Mouse (Mus musculus): ENCODE data around the gene Slc2a1. TPM values are rescaled to one million over a fixed set of nuclear protein-coding genes. Genes with fewer than 3 reads are reported as not detected.

The Slc2a1 gene
- polyA plus RNA-seq, 1 experiment = 121 TPM

DNA sequence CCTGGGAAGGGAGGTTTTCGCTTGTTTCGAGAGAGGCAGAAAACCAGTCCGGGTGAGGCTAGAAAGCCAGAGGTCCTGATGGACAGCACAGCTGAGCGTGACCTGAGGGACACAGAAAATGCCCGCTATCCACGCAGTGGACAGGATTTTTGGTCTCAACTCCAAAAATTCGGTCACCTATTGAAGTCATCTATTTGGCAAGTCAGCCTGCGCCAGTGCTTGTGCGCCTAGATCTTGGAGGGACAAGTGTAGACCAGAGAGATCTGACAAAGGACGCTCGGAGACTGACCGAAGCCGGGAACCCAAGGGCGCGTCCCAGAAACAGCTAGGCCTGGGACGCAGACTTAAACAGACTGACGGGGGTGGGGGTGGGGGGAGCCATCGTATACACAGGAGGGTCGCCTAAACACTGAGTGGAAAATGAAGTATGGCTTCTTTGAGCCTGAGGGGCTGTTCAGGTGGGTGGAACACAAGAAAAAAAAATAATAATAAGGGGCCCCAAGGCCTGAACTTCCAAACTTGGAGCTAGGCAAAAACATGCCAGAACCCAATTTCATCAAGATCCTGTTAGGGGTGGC, 36.1 kb upstream of the Slc2a1 start:
- TF ChIP-seq CTCF (IDR thresholded peaks at IDR 0.05; ENCODE audit: borderline replicate concordance, insufficient read depth, low read depth, low read length) = no peak
- TF ChIP-seq POLR2A (IDR thresholded peaks at IDR 0.05; ENCODE audit: borderline replicate concordance, insufficient read depth, low read length) = no peak
- Histone ChIP-seq H3K4me3 (replicated peaks; ENCODE audit: insufficient read depth, low read depth, low read length) (no peak overlapping the region), H3K4me1 (ENCODE audit: control insufficient read depth, insufficient read depth, low read length) (no peaks in the 10 kb centered on the region), H3K27ac (ENCODE audit: insufficient read depth, low read length) (no peak overlapping the region), H3K27me3 (ENCODE audit: control insufficient read depth, insufficient read depth, low read length) (no peaks in the 10 kb centered on the region)
- DNase-seq = no peak
- WGBS = 37% methylated on average over 19 of the region's 19 CpGs

DNA sequence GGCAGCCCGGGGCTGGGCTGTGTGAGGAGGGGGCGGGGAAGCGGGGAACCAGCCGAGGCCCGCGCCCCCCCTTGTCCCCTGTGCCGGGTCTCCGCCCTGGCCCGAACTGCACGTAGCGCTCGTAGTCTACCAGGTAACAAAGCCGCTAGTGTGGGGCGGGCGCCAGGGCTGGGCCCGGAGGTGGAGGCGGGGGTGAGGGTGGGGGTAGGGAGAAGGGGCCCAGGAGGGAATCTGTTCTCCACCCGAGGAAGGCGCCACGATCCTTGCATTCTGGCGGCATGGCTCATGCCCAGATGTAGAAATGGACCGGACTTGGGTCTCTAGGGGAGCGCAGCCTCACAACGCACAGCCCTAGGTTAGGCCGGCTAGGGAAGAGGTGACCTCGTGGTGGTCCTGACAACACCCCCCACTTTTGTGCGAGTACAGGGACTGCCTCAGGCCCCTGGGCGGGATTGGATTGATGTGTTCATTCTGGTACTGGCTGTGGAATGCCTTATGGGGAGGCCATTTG, 35.5 kb upstream of the Slc2a1 start:
- 14% methylated on average over 28 of the region's 28 CpGs for WGBS
- TF ChIP-seq CTCF (IDR thresholded peaks at IDR 0.05; ENCODE audit: borderline replicate concordance, insufficient read depth, low read depth, low read length) = no peak
- no peak for TF ChIP-seq POLR2A (IDR thresholded peaks at IDR 0.05; ENCODE audit: borderline replicate concordance, insufficient read depth, low read length)
- no peak for DNase-seq
- Histone ChIP-seq H3K4me1 (ENCODE audit: control insufficient read depth, insufficient read depth, low read length) (no peaks in the 10 kb centered on the region), H3K27ac (ENCODE audit: insufficient read depth, low read length) (no peak overlapping the region), H3K4me3 (replicated peaks; ENCODE audit: insufficient read depth, low read depth, low read length) (no peak overlapping the region), H3K27me3 (ENCODE audit: control insufficient read depth, insufficient read depth, low read length) (no peaks in the 10 kb centered on the region)

DNA sequence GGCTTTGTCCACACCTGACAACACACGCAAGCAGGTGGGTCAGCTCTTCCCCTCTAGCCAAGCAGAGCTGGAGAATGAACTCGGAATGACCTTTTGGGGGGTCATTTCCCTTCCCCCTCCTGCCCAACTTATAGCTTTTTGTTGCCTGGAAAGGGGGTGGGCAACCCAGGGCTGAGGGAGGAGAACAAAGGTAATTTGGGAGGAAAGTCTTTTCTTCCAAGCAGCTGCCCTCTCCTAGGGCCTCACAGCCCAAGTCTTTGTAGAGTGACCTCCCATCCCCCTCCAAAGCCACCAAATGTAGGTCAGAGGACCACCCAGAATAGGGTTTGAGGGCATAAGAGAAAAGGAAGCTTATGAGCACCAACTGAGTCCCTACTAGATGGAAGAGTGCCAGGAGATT, 34.9 kb upstream of the Slc2a1 start:
- WGBS = 49% methylated on average over 2 of the region's 2 CpGs
- Histone ChIP-seq H3K4me3 (replicated peaks; ENCODE audit: insufficient read depth, low read depth, low read length) (no peak overlapping the region), H3K27me3 (ENCODE audit: control insufficient read depth, insufficient read depth, low read length) (no peaks in the 10 kb centered on the region), H3K27ac (ENCODE audit: insufficient read depth, low read length) (no peak overlapping the region), H3K4me1 (ENCODE audit: control insufficient read depth, insufficient read depth, low read length) (no peaks in the 10 kb centered on the region)
- no peak for DNase-seq
- TF ChIP-seq CTCF (IDR thresholded peaks at IDR 0.05; ENCODE audit: borderline replicate concordance, insufficient read depth, low read depth, low read length) (no peak), POLR2A (IDR thresholded peaks at IDR 0.05; ENCODE audit: borderline replicate concordance, insufficient read depth, low read length) (no peak)

DNA sequence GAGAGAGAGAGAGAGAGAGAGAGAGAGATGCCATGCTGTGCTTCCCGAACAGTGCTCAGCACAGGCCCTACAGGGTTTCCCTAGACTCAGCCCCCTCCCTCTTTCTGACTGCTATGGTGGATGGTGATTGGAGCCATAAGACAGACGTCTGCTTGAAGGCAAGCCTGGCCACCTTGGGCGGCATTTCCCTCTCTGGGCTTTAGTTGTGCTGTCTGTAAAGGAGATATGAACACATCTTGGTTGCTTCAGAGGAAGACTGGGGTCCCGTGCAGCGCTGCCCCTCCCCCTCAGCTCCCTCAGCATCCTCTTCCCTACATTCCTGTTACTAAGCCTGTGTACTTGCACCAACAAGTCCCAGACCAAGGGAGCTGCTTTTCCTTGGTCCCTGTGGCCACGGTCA, 33.9 kb upstream of the Slc2a1 start:
- WGBS = 44% methylated on average over 6 of the region's 6 CpGs
- H3K27me3 ChIP-seq (ENCODE audit: control insufficient read depth, insufficient read depth, low read length) = no peaks in the 10 kb centered on the region
- no peak overlapping the region for H3K27ac ChIP-seq (ENCODE audit: insufficient read depth, low read length)
- no peak overlapping the region for H3K4me3 ChIP-seq (replicated peaks; ENCODE audit: insufficient read depth, low read depth, low read length)
- DNase-seq = no peak
- TF ChIP-seq POLR2A (IDR thresholded peaks at IDR 0.05; ENCODE audit: borderline replicate concordance, insufficient read depth, low read length) = no peak
- TF ChIP-seq CTCF (IDR thresholded peaks at IDR 0.05; ENCODE audit: borderline replicate concordance, insufficient read depth, low read depth, low read length) = no peak
- H3K4me1 ChIP-seq (ENCODE audit: control insufficient read depth, insufficient read depth, low read length) = no peaks in the 10 kb centered on the region

DNA sequence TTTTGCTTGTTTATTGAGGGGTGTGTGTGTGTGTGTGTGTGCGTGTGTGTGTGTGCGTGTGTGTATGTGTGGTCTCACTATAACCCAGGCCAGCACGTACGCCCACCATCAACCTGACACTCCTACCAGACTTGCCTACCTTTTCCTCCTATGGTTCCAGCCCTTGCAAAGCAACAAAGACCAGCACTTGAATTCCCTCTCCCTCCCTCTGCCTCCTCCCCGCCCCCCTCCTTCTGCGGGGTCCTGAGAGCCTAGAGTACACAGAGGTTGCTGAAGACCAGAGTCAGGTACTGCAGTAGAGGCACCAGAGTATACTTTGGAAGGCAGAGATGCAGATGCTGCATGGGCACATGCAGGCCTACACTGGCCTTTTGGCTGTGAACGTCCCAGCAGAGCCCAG, 33.2 kb upstream of the Slc2a1 start:
- Histone ChIP-seq H3K27ac (ENCODE audit: insufficient read depth, low read length) (no peak overlapping the region), H3K4me3 (replicated peaks; ENCODE audit: insufficient read depth, low read depth, low read length) (no peak overlapping the region), H3K27me3 (ENCODE audit: control insufficient read depth, insufficient read depth, low read length) (no peaks in the 10 kb centered on the region), H3K4me1 (ENCODE audit: control insufficient read depth, insufficient read depth, low read length) (no peaks in the 10 kb centered on the region)
- WGBS = 66% methylated on average over 7 of the region's 7 CpGs
- TF ChIP-seq CTCF (IDR thresholded peaks at IDR 0.05; ENCODE audit: borderline replicate concordance, insufficient read depth, low read depth, low read length) = no peak
- TF ChIP-seq POLR2A (IDR thresholded peaks at IDR 0.05; ENCODE audit: borderline replicate concordance, insufficient read depth, low read length) = no peak
- DNase-seq = no peak

DNA sequence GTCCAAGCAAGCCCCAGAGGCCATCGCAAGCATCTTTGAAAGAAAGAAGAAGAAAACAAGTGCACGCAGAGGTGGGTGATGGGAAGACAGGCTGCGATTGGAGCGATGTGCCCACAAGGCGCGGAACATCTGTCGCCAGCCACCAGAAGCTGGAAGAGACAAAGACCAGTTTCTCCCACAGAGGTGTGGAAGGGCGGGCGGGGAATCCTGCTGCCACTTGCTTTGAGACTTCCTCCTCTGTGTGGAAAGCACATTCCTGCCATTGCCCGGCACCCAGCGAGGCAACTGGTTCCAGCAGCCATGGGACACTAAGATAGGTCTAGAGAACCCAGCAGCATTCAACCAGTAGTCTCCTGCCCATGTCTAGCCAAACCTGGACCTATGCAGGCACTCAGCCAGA, 32.2 kb upstream of the Slc2a1 start:
- H3K4me3 ChIP-seq (replicated peaks; ENCODE audit: insufficient read depth, low read depth, low read length) = no peak overlapping the region
- WGBS = 77% methylated on average over 11 of the region's 11 CpGs
- TF ChIP-seq POLR2A (IDR thresholded peaks at IDR 0.05; ENCODE audit: borderline replicate concordance, insufficient read depth, low read length) = no peak
- TF ChIP-seq CTCF (IDR thresholded peaks at IDR 0.05; ENCODE audit: borderline replicate concordance, insufficient read depth, low read depth, low read length) = no peak
- no peak for DNase-seq
- H3K27me3 ChIP-seq (ENCODE audit: control insufficient read depth, insufficient read depth, low read length) = no peaks in the 10 kb centered on the region
- H3K4me1 ChIP-seq (ENCODE audit: control insufficient read depth, insufficient read depth, low read length) = no peaks in the 10 kb centered on the region
- no peak overlapping the region for H3K27ac ChIP-seq (ENCODE audit: insufficient read depth, low read length)

GRCm38 (mm10) chr4:119077084-119077682, 31.3 kb upstream of the Slc2a1 start:
- no peak overlapping the region for H3K27ac ChIP-seq (ENCODE audit: insufficient read depth, low read length)
- H3K27me3 ChIP-seq (ENCODE audit: control insufficient read depth, insufficient read depth, low read length) = no peaks in the 10 kb centered on the region
- peak; percentile 59 to 73 for DNase-seq
- TF ChIP-seq CTCF (IDR thresholded peaks at IDR 0.05; ENCODE audit: borderline replicate concordance, insufficient read depth, low read depth, low read length) (no peak), POLR2A (IDR thresholded peaks at IDR 0.05; ENCODE audit: borderline replicate concordance, insufficient read depth, low read length) (no peak)
- WGBS = 15% methylated on average over 13 of the region's 13 CpGs
- no peaks in the 10 kb centered on the region for H3K4me1 ChIP-seq (ENCODE audit: control insufficient read depth, insufficient read depth, low read length)
- no peak overlapping the region for H3K4me3 ChIP-seq (replicated peaks; ENCODE audit: insufficient read depth, low read depth, low read length)

GRCm38 (mm10) chr4:119079928-119080327, 28.6 kb upstream of the Slc2a1 start:
- TF ChIP-seq CTCF (IDR thresholded peaks at IDR 0.05; ENCODE audit: borderline replicate concordance, insufficient read depth, low read depth, low read length) (no peak), POLR2A (IDR thresholded peaks at IDR 0.05; ENCODE audit: borderline replicate concordance, insufficient read depth, low read length) (no peak)
- DNase-seq = no peak
- Histone ChIP-seq H3K4me1 (ENCODE audit: control insufficient read depth, insufficient read depth, low read length) (no peaks in the 10 kb centered on the region), H3K4me3 (replicated peaks; ENCODE audit: insufficient read depth, low read depth, low read length) (no peak overlapping the region), H3K27me3 (ENCODE audit: control insufficient read depth, insufficient read depth, low read length) (no peaks in the 10 kb centered on the region), H3K27ac (ENCODE audit: insufficient read depth, low read length) (no peak overlapping the region)
- WGBS = 91% methylated on average over 6 of the region's 6 CpGs
